Mouse (Mus musculus): ENCODE results near the gene Braf.

Gene Braf

DNA sequence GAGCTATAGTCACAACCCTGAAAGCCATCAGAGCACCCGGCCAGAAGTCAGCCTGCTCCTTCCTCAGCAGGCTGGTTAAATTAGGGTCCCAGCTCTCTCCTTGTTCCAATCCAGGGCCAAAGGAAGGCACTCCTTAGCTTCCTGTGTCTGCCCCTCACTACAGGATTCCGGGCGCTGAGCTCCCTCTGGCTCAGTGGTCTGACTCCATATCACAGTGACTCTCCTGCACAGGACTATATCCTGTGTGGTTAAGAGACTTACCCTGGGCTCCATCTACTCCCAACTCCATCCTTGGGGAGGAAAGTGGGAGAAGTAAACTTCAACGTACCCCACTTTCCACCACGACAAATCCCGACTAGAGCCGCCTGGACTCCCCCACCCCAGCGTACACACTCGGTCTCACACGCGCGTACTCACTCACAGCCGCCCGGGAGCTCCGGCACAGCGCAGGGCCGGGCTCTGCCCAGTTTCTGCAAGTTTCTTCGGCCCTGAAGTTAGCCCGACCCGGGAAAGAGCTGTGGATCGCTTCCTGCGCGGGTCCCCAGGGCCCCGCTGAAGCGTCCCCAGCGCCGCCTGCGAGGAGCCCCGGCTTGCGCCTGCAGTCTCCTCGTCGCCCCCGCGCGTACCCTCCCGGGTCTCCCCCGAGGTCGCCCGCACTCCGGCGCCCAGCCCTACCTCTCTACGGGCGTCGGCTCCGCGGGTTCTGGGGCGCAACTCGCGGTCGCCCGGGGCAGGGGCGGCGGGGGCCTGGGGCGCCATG, 168.2 kb downstream of the Braf start:
- DNase-seq (ENCODE audit: low spot score in 2 of 2): peak in 1 of 2 experiments; percentile 70

DNA sequence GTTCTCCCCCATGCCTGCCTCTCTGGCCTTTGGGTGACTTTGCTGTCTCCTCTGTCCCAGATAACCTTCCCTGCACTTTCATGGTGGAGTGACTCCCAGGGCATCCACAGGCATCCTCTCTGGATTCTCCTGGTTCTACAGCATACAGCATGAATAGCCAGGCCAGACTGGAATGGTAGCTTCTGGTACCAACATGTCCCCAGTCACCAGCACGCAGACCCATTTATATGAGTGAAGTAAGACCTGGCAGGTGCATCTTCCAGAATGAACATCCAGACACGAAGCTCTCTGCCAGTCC, 169.7 kb downstream of the Braf start:
- no peak for DNase-seq (ENCODE audit: low spot score in 2 of 2)

DNA sequence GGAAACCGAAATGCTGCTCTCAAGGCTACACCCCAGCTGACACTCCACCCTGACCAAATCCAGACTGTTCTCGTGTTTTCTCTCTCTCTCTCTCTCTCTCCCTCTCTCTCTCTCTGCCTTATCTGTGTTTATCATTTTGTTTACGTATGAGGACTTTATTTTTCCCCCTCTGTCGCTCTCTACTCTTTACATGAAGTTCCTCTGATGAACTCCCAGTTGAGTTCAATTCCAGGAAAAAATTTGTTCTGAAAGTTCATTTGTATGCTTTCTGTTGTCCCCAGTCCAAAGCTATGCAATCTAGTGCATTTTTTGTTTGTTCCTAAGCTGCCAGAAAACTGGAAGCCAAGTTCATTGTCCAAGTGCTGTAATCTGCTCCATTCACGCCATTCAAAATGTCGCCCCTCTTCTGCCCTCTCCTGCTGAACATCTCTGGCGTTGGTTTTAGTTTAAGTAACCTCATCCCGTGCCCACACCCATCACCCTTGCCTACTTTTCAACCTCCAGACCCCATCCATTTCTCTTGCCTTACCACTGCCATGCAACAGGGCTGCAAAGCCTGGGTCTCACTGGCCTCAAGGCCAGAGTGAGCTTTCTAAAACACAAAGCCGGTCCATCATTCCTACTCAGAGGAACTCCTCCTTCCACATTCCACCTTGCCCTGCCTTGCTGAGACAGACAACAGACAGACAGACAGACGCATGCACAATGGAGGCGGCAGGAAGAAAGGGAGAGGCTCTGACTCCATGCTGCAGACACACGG, 170.2 kb downstream of the Braf start:
- DNase-seq (ENCODE audit: low spot score in 2 of 2): no peak

Measured in spleen, postnatal 4 days (tissue).